Mouse (Mus musculus) forebrain, embryonic 14.5 days (tissue): ENCODE results near the gene Agtrap. TPM values are rescaled to one million over a fixed set of nuclear protein-coding genes. Genes with fewer than 3 reads are reported as not detected.

Experiments
- ATAC-seq: fragments of 200-750 bp; cut with Nextera tagmentation; 2 replicates; pipeline ENCODE4 v1.8.0; 2017; ENCODE audit warnings: mild to moderate bottlenecking, moderate library complexity
- DNase-seq: peaks from one replicate; pipeline ENCODE4 v3.0.0-alpha.2; 2015; ENCODE audit warnings: low spot score
- H3K27ac ChIP-seq: fragments of 300-500 bp; sonication (generic); 2 replicates; pipeline ENCODE4 v1.5.1; 2014; ENCODE audit warnings: low read depth, mild to moderate bottlenecking, control low read depth, low read length, moderate library complexity
- H3K27me3 ChIP-seq: fragments of 300-500 bp; sonication (generic); replicated peaks from 2 replicates; pipeline ENCODE4 v1.6.1; 2014; ENCODE audit warnings: low read length, control low read depth, mixed read lengths; ENCODE audit not compliant: control insufficient read depth, insufficient read depth
- H3K36me3 ChIP-seq: fragments of 300-500 bp; sonication (generic); 2 replicates; pipeline ENCODE4 v1.6.1; 2014; ENCODE audit warnings: low read length, control low read depth; ENCODE audit not compliant: control insufficient read depth, insufficient read depth
- H3K4me1 ChIP-seq: fragments of 300-500 bp; sonication (generic); 2 replicates; pipeline ENCODE4 v1.6.1; 2014; ENCODE audit warnings: antibody characterized with exemption, low read length, control low read depth; ENCODE audit not compliant: control insufficient read depth, insufficient read depth
- H3K4me2 ChIP-seq: fragments of 300-500 bp; sonication (generic); 2 replicates; pipeline ENCODE4 v1.6.1; 2014; ENCODE audit warnings: mild to moderate bottlenecking, control low read depth, low read length
- H3K4me3 ChIP-seq: fragments of 300-500 bp; sonication (generic); 2 replicates; pipeline ENCODE4 v1.5.1; 2014; ENCODE audit warnings: low read depth, low read length, control low read depth
- H3K9ac ChIP-seq: fragments of 300-500 bp; sonication (generic); 2 replicates; pipeline ENCODE4 v1.6.1; 2014; ENCODE audit warnings: mild to moderate bottlenecking, low read length, control low read depth, moderate library complexity
- H3K9me3 ChIP-seq: fragments of 300-500 bp; sonication (generic); replicated peaks from 2 replicates; pipeline ENCODE4 v1.6.1; 2016; ENCODE audit warnings: low read length, control low read depth, mixed read lengths; ENCODE audit not compliant: control insufficient read depth
- WGBS: fragments of 180-500 bp; shearing (Covaris S2); extraction: QIAGEN DNeasy Blood & Tissue Kit; methylation state at CpG from one replicate; pipeline ENCODE4 v1.1.7; 2014; 5-methylcytosine and 5-hydroxymethylcytosine counted together
- polyA plus RNA-seq: library from polyadenylated mRNA; unstranded; fragments of >200 nt; fragmentation: Nextera tagmentation; extraction: Ambion mirVana; gene quantifications from 2 replicates; pipeline ENCODE4 v1.2.1, GENCODE M21; 2014

Agtrap gene
- polyA plus RNA-seq, 1 experiment from 2014 or later: 5.7 TPM

DNA sequence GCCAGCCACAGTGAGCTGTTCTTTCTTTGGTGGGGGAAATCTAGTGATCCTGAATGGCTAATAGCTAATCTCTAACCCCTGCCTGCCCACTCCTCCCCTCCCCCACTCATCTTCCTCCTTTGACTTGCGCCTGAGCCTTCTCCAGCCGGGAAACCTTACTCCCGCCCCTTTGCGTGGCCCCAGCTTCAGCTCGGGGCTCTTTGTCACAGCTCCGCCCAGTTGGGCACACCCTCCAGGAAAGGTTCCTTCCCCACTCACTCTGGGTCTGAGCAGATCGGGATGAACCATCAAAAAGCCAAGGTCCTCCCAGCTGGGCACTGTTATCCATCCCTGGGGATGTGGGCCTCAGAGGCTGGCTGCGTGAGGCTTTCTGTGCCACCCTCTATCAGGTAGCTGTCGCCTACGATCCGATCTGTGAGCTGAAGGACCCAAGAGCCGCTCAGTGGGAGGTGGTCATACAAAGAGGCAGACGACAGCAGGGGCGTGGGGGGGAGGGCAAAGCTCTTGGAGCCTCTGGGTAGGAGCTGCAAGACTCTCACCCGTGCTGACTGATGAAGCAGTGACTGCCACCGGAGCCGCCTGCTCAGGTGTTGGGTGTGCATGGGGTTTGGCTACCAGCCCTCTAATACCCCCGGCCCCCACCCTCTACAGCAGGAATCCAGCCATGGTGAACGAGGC lies 46.8 kb downstream of the Agtrap start:
- ATAC-seq: peak; percentile 18; the same call in 1 of the 2 replicates

DNA sequence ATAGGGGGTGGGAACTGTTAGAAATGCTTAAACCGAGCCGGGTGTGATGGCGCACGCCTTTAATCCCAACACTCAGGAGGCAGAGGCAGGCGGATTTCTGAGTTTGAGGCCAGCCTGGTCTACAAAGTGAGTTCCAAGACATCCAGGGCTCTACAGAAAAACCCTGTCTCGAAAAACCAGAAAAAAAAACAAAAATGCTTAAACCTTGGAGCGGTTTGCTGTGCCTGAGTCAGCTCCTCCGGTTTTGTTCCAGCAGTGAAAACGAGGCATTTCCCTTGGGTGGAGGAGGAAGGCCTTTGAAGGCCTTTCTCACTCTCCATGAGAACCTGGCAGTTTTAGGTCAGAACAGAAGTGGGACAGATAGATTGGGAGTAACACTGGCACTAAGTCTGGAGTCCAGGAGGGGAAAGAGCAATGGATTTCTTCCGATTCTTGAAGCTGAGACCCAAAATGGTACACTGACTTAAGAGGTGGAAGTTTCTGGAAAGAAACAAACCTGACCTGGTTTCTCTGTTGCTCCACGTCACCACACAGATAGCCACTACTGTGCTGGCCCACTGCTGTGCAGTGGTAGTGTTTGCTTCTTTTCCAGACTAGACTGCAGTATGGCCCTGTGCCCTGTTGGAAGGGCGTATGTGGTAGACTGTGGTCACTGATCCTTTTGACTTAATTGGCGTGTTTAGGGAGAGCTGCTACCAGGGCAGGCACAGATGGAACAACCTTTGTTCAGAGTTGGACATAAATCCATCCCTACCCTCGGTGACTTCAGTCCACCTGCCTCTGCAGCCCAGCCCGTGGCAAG lies 47.6 kb downstream of the Agtrap start:
- ATAC-seq (no peak), DNase-seq (peak; percentile 16)
- peaks cover 28% of the 10 kb centered on the region for H3K4me1 ChIP-seq
- H3K27ac ChIP-seq: peak overlapping the region; percentile 15
- H3K9ac ChIP-seq: peak overlapping the region; percentile 63
- H3K4me3 ChIP-seq: peak overlapping the region; percentile 34; the same call in 1 of the 2 replicates
- H3K9me3 ChIP-seq: no peaks in the 10 kb centered on the region
- 62% methylated on average over 15 of the region's 15 CpGs for WGBS
- H3K4me2 ChIP-seq: peak overlapping the region; percentile 88
- H3K27me3 ChIP-seq: no peaks in the 10 kb centered on the region
- H3K36me3 ChIP-seq: peaks cover 29% of the 10 kb centered on the region

More for the DNA sequence above, 46.8 kb downstream of the Agtrap start:
- Histone ChIP-seq H3K4me1 (peaks cover 28% of the 10 kb centered on the region), H3K4me3 (peak overlapping the region; percentile 34), H3K4me2 (peak overlapping the region; percentile 88), H3K27me3 (no peaks in the 10 kb centered on the region), H3K36me3 (peaks cover 32% of the 10 kb centered on the region), H3K9me3 (no peaks in the 10 kb centered on the region), H3K9ac (peak overlapping the region; percentile 63), H3K27ac (peak overlapping the region; percentile 15)
- peak; percentile 70 for DNase-seq
- WGBS: under 1% methylated on average over 19 of the region's 19 CpGs

DNA sequence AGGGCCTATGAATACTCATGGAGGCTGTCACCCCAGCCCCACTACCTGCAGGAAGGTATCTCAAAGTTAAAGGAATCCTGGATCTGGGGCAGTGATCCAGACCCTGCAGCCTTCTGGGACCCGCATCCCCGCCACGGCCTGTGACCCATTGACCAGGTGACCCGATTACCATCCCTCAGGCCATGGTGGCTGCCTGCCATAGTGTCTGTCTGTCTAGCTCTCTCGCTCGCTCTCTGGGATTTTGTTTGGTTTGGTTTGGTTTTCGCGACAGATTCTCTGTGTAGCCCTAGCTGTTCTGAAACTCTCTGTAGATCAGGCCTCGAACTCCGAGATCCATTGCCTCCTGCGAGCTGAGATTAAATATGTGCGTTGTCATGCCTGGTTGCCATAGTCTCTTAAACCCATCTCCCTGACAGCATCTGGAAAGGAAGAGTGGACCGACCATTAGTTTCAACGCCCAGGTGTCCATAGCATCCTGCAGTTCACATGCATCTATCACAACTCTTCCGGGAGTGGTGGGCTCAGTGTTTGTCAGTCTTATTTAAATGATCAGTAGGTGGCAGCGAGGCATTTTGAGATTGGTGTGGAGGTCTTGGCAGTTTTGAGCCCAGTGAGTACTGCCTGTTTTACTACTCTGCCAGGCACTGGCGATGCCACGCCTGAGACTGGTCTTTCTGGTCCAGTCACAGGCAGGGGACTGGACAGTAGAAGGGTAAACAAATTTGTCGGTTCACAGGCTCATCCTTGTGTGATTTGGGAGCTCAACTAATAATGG lies 48.4 kb downstream of the Agtrap start:
- no peaks in the 10 kb centered on the region for H3K9me3 ChIP-seq
- peak overlapping the region; percentile 75 for H3K27ac ChIP-seq
- no peaks in the 10 kb centered on the region for H3K27me3 ChIP-seq
- peak; percentile 21 for DNase-seq
- H3K4me3 ChIP-seq: peak overlapping the region; percentile 86
- peak overlapping the region; percentile 85 for H3K9ac ChIP-seq
- H3K4me1 ChIP-seq: peaks cover 28% of the 10 kb centered on the region
- no peak for ATAC-seq
- H3K36me3 ChIP-seq: peaks cover 32% of the 10 kb centered on the region
- 19% methylated on average over 19 of the region's 19 CpGs for WGBS
- H3K4me2 ChIP-seq: peak overlapping the region; percentile 88

DNA sequence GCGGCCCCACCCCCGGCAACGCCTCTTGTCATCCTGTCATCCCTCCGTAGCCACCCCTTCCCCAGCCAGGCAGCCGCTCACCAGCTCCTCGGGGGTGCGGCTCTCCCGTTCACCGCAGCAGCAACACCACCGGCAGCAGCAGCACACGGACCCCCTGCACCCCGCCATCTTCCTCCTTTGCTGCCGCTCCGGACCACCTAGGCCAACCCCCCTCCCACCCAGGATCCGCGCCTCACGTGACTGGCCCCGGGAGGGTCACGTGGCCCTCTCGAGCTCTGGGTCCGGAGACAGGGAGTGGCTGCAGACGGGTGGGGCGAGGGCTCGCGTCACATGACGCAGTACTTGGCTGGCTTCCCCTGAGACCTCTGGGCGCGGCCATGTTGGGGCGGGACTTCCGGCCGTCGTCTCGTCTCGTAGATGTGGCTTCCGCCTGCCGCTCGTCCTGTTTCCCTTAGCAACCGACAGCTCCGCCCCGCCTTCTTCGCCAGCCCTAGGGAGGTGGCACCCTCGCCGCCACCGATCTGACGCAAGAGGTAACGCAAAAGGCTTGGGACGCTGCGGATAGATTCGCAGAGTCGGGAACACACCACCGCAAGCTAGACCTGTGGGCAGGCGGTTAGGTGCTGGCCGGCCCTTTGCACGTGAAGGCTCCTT lies 49.1 kb downstream of the Agtrap start, which contains the start of the genes Clcn6 and Mthfr:
Gene Clcn6, minus strand, starts transcription at position 222 of the 654 bp plus-strand sequence.
Gene Mthfr, plus strand, starts transcription at position 478 of the 654 bp plus-strand sequence.
- Histone ChIP-seq H3K9me3 (no peaks in the 10 kb centered on the region), H3K4me2 (peak within 1 kb of the TSS; percentile 88), H3K4me3 (peak within 1 kb of the TSS; percentile 86), H3K27ac (peak within 1 kb of the TSS; percentile 89), H3K9ac (peak within 1 kb of the TSS; percentile 85), H3K27me3 (no peaks in the 10 kb centered on the region), H3K36me3 (peaks cover 33% of the 10 kb centered on the region), H3K4me1 (peaks cover 28% of the 10 kb centered on the region)
- DNase-seq (peak; percentile 99), ATAC-seq (peak; percentile 95)
- WGBS: under 1% methylated on average over 54 of the region's 54 CpGs

DNA sequence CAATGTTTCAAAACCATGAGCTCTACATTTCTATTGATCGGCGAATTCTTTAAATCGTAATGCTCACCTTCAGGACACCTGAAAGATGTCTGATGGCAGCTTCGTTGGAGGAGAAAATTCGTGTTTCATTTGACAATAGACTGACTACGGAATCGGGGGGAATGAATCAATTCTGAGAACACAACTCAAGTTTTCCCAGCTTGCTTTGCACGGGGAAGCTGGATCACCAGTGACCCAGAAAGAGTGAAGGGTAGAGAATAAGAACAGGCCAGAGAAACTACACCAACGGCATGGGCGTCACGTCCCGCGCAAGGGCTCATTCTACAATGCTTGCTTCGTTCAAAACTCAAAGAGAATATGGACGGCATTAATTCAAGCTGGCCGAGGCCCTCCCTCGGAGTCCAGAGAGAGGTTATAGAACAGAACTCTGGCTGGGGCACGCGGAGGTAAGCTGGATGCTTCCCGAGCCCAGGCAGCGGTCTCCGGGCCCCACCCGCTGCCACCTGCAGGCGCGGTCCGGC lies 49.7 kb downstream of the Agtrap start:
- peak overlapping the region; percentile 89 for H3K27ac ChIP-seq
- H3K9ac ChIP-seq: peak overlapping the region; percentile 85
- no peaks in the 10 kb centered on the region for H3K27me3 ChIP-seq
- peaks cover 35% of the 10 kb centered on the region for H3K36me3 ChIP-seq
- ATAC-seq (no peak), DNase-seq (no peak)
- H3K4me1 ChIP-seq: peaks cover 28% of the 10 kb centered on the region
- no peaks in the 10 kb centered on the region for H3K9me3 ChIP-seq
- peak overlapping the region; percentile 86 for H3K4me3 ChIP-seq
- H3K4me2 ChIP-seq: peak overlapping the region; percentile 66
- WGBS: 7% methylated on average over 25 of the region's 26 CpGs

DNA sequence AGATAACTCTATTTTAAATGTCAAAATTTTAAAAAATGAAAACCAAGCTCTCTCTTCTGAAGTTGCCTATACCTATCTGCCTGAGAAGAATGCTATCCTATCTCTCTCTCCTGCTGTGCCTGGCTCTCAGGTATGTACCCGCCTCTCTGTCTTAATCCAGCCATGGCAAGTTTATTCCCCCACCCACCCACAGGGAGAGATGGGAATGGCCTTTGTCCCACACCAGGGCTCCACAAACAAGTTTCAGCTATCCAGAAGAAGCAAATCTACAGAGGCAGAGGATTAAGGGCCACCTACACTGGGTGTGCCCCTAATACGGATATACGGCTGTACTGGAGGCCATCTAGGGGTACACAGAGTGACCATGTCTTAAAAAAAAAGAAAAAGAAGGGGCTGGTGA lies 52.4 kb downstream of the Agtrap start:
- no peak overlapping the region for H3K4me2 ChIP-seq
- H3K4me3 ChIP-seq: no peak overlapping the region
- H3K9ac ChIP-seq: no peak overlapping the region
- peaks cover 44% of the 10 kb centered on the region for H3K36me3 ChIP-seq
- no peaks in the 10 kb centered on the region for H3K9me3 ChIP-seq
- no peaks in the 10 kb centered on the region for H3K27me3 ChIP-seq
- DNase-seq (no peak), ATAC-seq (no peak)
- H3K27ac ChIP-seq: no peak overlapping the region
- 86% methylated on average over 3 of the region's 3 CpGs for WGBS
- peaks cover 18% of the 10 kb centered on the region for H3K4me1 ChIP-seq

DNA sequence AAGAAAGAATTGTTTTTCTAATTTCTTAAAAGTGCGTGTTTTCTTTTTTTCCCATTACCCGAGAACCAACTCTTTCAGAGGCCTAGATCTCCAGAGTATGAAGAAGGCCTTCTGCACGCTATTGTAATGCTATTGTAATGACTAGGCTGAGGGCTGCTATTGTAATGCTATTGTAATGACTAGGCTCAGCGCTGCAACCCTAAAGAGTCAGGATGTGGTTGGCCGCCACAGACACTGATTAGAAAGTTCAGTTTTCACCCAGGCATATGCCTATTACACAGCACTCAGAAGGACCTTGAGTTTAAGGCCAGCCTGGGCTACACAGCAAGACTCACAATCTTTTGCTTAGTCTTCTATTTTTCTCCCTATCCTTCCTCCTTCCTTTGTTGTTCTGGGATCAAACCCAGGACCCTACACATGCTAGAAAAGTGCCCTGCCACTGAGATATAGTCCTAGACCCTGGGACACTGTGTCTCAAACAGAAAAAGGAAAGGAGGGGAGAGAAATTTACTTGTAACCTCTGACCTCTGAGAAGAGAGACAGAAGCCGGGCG lies 53.9 kb downstream of the Agtrap start:
- no peaks in the 10 kb centered on the region for H3K27me3 ChIP-seq
- H3K4me3 ChIP-seq: no peak overlapping the region
- no peak for DNase-seq
- no peak for ATAC-seq
- no peak overlapping the region for H3K27ac ChIP-seq
- H3K9me3 ChIP-seq: no peaks in the 10 kb centered on the region
- H3K4me1 ChIP-seq: peaks cover 6% of the 10 kb centered on the region
- H3K36me3 ChIP-seq: peaks cover 52% of the 10 kb centered on the region
- WGBS: 72% methylated on average over 7 of the region's 7 CpGs
- no peak overlapping the region for H3K4me2 ChIP-seq
- no peak overlapping the region for H3K9ac ChIP-seq

DNA sequence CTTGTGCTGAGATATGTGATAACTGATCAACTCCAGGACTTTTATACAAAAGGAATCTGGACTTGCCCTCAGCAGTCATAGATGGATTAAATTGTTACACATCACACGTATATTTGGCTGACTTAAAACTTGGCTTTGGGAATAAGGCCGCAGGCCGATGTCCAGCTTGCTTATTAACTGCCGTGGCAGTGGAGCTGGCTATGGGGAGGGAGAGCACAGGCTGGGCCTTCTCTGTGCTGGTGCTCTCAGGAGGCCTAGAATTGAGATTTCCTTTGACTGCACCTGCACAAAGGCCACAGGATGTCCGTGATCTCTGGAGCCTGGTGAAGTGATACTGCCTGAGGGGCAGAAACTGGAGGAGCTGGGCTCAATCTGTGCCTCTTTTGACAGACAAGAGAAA lies 57.3 kb downstream of the Agtrap start:
- Histone ChIP-seq H3K27ac (no peak overlapping the region), H3K36me3 (peaks cover 77% of the 10 kb centered on the region)

More for the DNA sequence above, 57.3 kb downstream of the Agtrap start:
- Histone ChIP-seq H3K9me3 (no peaks in the 10 kb centered on the region), H3K4me1 (no peaks in the 10 kb centered on the region), H3K4me2 (no peak overlapping the region), H3K9ac (no peak overlapping the region), H3K27me3 (no peaks in the 10 kb centered on the region), H3K4me3 (no peak overlapping the region)
- ATAC-seq (no peak), DNase-seq (no peak)
- 86% methylated on average over 5 of the region's 5 CpGs for WGBS
